Mouse (Mus musculus) C2C12 (cell line): ENCODE results near the gene Adra1d.

ENCODE experiments used
- CEBPB ChIP-seq: IDR thresholded peaks from one replicate; pipeline ENCODE4 v1.6.1; 2011; ENCODE audit warnings: low read depth, mild to moderate bottlenecking, control low read depth, moderate library complexity
- CTCF ChIP-seq: IDR thresholded peaks from one replicate; pipeline ENCODE4 v1.5.1; 2011; ENCODE audit not compliant: control insufficient read depth, insufficient read depth, insufficient read length
- FOSL1 ChIP-seq: IDR thresholded peaks from one replicate; pipeline ENCODE4 v1.8.0; 2011; ENCODE audit warnings: mild to moderate bottlenecking, low read length; ENCODE audit not compliant: poor library complexity, insufficient read depth, severe bottlenecking
- MAX ChIP-seq: IDR thresholded peaks from one replicate; pipeline ENCODE4 v1.6.1; 2011; ENCODE audit warnings: mild to moderate bottlenecking, control low read depth
- MYOD1 ChIP-seq: IDR thresholded peaks from one replicate; pipeline ENCODE4 v1.6.1; 2011; ENCODE audit warnings: low read depth; ENCODE audit not compliant: control insufficient read depth, insufficient read length
- MYOG ChIP-seq: IDR thresholded peaks from one replicate; pipeline ENCODE4 v1.6.1; 2011; ENCODE audit not compliant: control insufficient read depth, insufficient read length; ENCODE audit errors: extremely low read depth
- USF1 ChIP-seq: IDR thresholded peaks from one replicate; pipeline ENCODE4 v1.6.1; 2011; ENCODE audit warnings: low read depth, mild to moderate bottlenecking, control low read depth, moderate library complexity

DNA sequence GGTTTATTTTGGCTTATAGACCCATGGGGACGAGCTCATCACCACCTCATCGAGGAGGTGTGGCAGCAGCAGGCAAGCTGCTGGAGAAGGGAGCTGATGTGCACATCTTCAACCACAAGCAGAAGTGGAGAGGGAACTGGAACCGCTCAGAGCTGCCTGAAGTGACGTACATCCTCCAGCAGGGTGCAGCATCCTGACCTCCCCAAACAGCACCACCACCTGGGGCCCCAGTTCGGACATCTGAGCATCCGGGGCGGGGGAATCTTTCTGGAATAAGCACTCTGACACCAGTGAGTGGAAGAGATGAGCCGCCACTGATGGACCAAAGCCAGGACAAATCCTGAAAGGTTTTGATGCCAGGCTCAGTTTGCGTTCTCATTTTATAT lies 31.5 kb downstream of the Adra1d start:
- TF ChIP-seq CTCF: peak; percentile 83
- no peak for TF ChIP-seq USF1
- no peak for TF ChIP-seq MAX
- TF ChIP-seq MYOG: no peak
- TF ChIP-seq CEBPB: no peak
- no peak for TF ChIP-seq FOSL1
- TF ChIP-seq MYOD1: no peak
